Mouse (Mus musculus) 3134 (cell line): Measurements from ENCODE around the gene Map3k5.

ENCODE experiments used
- DNase-seq: peaks from one replicate; pipeline ENCODE4 v3.0.0-alpha.2; 2011; ENCODE audit warnings: low spot score; ENCODE audit not compliant: insufficient read length; ENCODE audit errors: extremely low read depth

The Map3k5 gene

GRCm38 (mm10) chr10:20148773-20149120, 214.5 kb downstream of the Map3k5 start:
- no peak for DNase-seq

GRCm38 (mm10) chr10:20149121-20149834, 215.0 kb downstream of the Map3k5 start:
- DNase-seq = no peak

DNA sequence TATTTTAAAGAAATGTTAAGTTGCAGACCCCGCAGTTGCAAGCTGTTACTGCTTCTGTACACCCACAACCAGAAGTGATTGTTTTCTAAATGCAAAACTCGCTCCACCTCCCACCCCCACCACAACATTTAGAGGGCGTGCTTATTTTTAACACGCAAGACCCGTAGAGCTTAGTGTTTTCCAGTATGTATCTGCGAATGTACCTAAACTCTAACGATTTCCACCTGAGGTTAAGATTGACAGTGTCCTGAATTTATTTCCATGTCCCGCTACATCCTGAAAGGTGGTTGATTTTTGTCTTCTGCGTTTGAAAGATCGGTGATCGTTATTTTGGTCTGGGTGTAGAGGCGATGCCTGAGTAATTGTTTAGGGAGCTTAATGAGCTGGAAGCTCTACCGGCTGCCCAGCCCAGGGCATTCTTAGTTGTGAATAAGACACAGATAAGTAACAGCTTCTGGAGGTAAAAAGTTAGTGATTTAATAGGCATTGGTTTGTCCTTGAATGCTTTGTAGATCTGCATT, 215.6 kb downstream of the Map3k5 start:
- DNase-seq = no peak

DNA sequence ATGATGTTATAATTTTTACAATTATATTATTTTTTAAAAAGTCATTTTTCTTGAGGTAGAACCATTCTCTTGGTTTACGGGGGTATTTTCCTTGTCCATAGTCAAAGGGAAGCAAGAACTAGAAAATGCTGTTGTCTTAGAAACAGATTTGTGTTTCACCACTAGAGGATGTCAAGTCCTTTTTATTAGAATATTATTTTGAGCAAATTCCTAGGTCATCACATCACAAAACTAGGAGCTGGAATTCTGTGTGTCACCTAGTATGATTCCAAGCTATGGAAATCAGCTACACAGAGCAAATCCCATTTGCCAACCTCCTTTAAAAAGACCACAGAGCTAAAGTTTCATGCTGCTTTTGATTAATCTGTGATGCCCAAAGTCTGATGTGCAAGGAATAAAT, 217.9 kb downstream of the Map3k5 start:
- no peak for DNase-seq

GRCm38 (mm10) chr10:20153507-20153906, 219.2 kb downstream of the Map3k5 start:
- DNase-seq = no peak

DNA sequence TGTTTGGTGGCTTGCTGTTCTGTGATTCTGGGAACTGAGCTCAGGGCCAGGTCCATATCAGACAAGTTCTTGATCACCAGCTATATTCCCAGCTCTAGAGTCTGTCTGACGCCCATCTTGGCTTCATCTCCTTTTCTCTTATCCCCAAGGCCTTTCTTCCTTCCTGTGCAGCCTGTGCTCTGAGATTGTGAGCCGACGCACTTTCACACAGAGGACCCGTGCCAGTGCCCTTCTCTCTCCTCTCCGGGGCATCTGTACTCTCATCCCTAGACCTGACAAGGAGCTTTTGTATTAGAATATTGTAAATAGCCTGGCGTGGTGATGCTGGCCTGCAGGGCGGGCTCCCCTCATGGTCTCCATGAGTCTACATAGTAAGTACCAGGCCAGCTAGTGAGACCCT, 221.1 kb downstream of the Map3k5 start:
- DNase-seq = no peak

DNA sequence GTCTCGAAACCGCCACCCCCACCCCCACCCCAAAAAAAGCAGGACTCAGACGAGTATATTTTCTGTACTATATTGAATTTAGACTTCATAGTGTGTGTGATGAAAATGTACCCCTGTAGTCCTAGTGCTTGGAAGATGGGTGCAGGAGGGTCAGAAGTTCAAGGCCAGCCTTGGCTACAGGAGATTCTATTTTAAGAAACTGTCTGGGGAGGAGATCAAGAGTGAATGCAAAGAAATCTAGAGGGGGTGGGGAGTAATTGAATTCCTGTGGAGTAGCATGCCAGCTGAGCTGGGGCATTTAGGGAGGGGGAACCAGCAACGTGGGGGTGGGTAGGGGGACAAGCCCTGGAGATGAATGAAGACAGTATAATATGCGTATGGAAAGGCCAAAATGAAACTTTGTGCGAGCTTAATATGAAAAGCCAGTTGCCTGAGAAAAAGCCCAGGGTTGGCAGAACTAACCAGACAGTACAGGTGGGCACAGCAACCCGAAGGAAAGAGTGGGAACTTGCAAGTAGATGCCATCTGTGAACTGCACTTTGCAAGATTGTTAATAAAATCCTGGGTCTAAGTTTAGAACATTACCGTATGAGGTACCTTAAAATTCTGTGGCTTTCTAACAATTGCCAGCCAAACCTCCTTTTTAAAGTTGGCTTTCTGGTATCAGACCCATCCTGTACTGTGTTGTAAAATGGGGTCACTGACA, 222.9 kb downstream of the Map3k5 start:
- no peak for DNase-seq

- no peak for DNase-seq
Observed at GRCm38 (mm10) chr10:20158756-20159155, 224.5 kb downstream of the Map3k5 start.

GRCm38 (mm10) chr10:20159308-20159707, 225.0 kb downstream of the Map3k5 start:
- DNase-seq = no peak

- DNase-seq = no peak
Observed at GRCm38 (mm10) chr10:20160914-20161313, 226.6 kb downstream of the Map3k5 start.

DNA sequence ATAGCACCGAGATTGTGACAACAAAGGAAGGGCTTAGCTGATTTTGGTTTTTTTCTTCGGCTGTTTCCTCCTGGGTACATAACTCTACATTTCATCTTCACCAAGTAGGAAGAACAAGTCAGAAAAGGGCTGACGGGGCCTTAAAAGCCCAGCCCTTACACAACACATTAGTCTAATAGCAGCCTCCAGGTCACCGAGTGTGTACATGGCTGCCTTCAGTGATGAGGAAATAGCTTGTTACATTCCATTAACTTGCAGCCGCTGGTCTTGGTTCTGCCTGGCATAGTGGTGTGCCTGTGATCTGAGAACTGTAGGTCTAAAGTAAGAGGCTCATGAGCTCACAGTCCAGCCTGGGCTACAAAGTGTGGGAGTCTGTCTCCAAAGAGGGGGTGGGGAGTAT, 230.5 kb downstream of the Map3k5 start:
- DNase-seq = no peak

GRCm38 (mm10) chr10:20166797-20167196, 232.5 kb downstream of the Map3k5 start:
- no peak for DNase-seq

- no peak for DNase-seq
Observed at GRCm38 (mm10) chr10:20167467-20167866, 233.2 kb downstream of the Map3k5 start.

GRCm38 (mm10) chr10:20169182-20169674, 235.0 kb downstream of the Map3k5 start:
- no peak for DNase-seq

- DNase-seq = no peak
Observed at GRCm38 (mm10) chr10:20169927-20170604, 235.8 kb downstream of the Map3k5 start.

DNA sequence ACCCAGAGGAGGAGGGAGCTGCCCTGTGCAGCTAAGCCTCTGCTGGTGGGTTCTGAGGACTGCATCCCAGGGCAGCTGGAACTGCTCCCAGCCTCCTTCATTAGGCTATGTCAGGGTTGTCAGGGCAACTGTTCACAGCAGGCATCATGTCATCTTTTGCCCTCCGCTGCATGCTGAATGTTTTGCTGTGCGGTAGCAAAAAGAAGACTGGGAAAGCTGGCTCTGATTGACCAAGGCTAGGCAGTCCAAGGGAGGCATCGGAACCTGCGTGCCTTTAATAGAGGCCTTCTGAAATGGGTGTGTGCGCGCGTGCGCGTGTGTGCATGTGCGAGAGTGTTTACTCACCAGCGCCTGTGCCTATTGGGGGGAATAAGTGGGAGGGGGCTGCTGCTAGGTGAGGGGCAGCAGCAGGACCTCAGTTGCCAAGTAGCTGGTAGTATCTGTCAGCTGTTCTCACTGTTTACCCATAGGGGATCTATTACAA, 236.4 kb downstream of the Map3k5 start:
- DNase-seq = no peak

DNA sequence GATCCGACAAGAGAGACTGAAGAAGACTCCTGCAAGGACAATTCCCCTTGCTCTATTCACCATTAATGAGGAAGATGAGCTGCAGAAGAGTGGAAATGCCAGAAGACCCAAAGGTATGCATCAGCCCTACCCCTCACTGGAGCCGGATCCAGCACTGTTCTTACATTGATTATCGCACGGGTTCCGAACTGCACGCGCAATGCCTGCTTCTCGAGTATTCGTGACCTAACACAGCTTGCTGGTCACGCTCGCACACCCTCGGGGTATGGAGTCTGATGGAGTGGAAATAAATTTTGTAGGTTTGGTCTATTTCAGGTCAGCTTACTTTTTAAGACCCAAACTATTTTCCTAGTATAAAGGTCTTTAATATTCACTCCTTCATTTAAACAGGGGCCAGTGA, 236.9 kb downstream of the Map3k5 start:
- DNase-seq = no peak

DNA sequence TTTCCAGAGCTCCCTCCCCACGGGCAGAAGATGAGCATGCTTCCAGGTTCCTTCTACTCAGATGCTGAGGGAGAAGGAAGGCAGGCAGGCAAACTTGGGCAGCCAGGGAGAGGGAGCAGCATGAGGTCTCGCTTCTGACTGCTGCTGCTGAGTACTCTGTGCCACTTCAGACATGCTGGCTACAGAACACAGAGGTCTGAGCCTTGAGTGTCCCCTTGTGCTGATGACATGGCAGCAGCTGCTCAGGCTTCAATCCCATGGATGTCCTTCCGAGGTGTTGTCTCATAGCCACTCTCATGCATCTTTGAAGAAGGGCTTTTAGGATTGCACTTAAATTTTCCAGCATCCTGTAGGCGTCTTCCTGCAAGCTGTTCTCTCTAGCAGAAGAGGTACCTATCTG, 237.5 kb downstream of the Map3k5 start:
- no peak for DNase-seq

GRCm38 (mm10) chr10:20173733-20174132, 239.5 kb downstream of the Map3k5 start:
- DNase-seq = no peak

DNA sequence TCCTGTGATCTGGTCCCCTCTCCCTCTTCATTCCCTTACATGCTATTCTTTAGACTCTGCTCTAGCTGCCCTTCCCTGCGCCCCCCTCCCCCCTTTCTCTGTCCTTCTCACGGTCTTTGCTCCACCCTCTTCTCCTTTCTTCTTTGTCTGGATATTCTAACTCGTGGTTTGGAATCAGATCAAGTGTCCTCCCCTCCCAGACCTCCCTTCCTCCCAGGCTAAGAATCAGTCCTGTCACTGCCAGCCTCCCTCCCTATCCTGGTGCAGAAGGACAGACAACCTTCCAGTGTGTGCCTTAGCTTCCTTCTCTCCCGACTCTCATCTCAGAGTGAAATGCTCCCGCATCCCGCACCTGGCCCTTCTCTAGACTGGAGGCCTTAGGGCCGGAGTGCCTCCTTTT, 241.8 kb downstream of the Map3k5 start:
- no peak for DNase-seq
